Mouse (Mus musculus): ENCODE results near the gene Moxd1. TPM values are rescaled to one million over a fixed set of nuclear protein-coding genes. Genes with fewer than 3 reads are reported as not detected.

Gene Moxd1
- polyA plus RNA-seq (2014; fragmentation: Illumina TruSeq; extraction: RNeasy Lipid Tissue Mini Kit (QIAGEN cat#74804); ENCODE audit: low read depth, low replicate concordance) = not detected

DNA sequence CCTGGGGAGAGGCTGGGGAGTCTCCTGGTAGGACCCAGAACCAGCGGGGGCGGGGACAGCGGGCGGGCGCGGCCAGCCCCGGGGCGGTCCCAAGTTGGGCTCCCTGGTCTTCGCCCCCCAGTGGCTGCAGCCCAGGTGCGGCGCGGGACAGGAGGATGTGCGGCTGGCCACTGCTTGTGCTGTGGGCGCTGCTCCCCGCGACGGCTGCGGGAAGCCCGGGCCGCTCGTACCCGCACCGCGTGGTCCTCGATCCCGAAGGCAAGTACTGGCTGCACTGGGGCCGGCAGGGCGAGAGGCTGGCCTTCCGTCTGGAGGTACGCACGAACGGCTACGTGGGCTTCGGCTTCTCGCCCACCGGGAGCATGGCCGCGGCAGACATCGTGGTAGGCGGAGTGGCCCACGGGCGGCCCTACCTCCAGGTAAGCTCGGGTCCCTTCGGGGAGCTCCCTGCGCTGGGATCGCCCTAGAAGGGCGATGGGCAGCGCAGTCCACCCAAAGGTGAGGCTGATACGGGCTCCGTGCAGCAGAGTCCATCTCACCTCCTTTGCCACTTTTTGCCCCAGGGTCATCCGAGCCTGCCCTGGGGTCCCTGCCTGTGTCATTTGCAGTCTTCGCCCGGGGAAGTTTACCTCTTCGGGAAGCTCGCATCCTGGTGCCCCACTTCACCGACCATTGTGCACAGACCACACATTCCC, at the start of gene Moxd1:
Moxd1 (plus strand) TSS at position 69 of the 695 bp plus-strand sequence.

Other genes with a start within 250 kb of the Moxd1 start
- not detected for gene Taar6, start 237.9 kb upstream of the Moxd1 start, polyA plus RNA-seq (2014; fragmentation: Illumina TruSeq; extraction: RNeasy Lipid Tissue Mini Kit (QIAGEN cat#74804); ENCODE audit: low read depth, low replicate concordance)
- not detected for gene Taar7a, start 230.0 kb upstream of the Moxd1 start, polyA plus RNA-seq (2014; fragmentation: Illumina TruSeq; extraction: RNeasy Lipid Tissue Mini Kit (QIAGEN cat#74804); ENCODE audit: low read depth, low replicate concordance)
- not detected for gene Taar7b, start 223.6 kb upstream of the Moxd1 start, polyA plus RNA-seq (2014; fragmentation: Illumina TruSeq; extraction: RNeasy Lipid Tissue Mini Kit (QIAGEN cat#74804); ENCODE audit: low read depth, low replicate concordance)
- not detected for gene Taar7d, start 196.3 kb upstream of the Moxd1 start, polyA plus RNA-seq (2014; fragmentation: Illumina TruSeq; extraction: RNeasy Lipid Tissue Mini Kit (QIAGEN cat#74804); ENCODE audit: low read depth, low replicate concordance)
- gene Taar7e, start 185.9 kb upstream of the Moxd1 start, polyA plus RNA-seq (2014; fragmentation: Illumina TruSeq; extraction: RNeasy Lipid Tissue Mini Kit (QIAGEN cat#74804); ENCODE audit: low read depth, low replicate concordance) = not detected
- not detected for gene Taar7f, start 174.0 kb upstream of the Moxd1 start, polyA plus RNA-seq (2014; fragmentation: Illumina TruSeq; extraction: RNeasy Lipid Tissue Mini Kit (QIAGEN cat#74804); ENCODE audit: low read depth, low replicate concordance)
- gene Taar8a, start 147.0 kb upstream of the Moxd1 start, polyA plus RNA-seq (2014; fragmentation: Illumina TruSeq; extraction: RNeasy Lipid Tissue Mini Kit (QIAGEN cat#74804); ENCODE audit: low read depth, low replicate concordance) = not detected
- not detected for gene Taar8b, start 131.2 kb upstream of the Moxd1 start, polyA plus RNA-seq (2014; fragmentation: Illumina TruSeq; extraction: RNeasy Lipid Tissue Mini Kit (QIAGEN cat#74804); ENCODE audit: low read depth, low replicate concordance)
- not detected for gene Taar8c, start 121.6 kb upstream of the Moxd1 start, polyA plus RNA-seq (2014; fragmentation: Illumina TruSeq; extraction: RNeasy Lipid Tissue Mini Kit (QIAGEN cat#74804); ENCODE audit: low read depth, low replicate concordance)
- gene Taar9, start 114.0 kb upstream of the Moxd1 start, polyA plus RNA-seq (2014; fragmentation: Illumina TruSeq; extraction: RNeasy Lipid Tissue Mini Kit (QIAGEN cat#74804); ENCODE audit: low read depth, low replicate concordance) = not detected
- gene Stx7, start 74.2 kb upstream of the Moxd1 start, polyA plus RNA-seq (2014; fragmentation: Illumina TruSeq; extraction: RNeasy Lipid Tissue Mini Kit (QIAGEN cat#74804); ENCODE audit: low read depth, low replicate concordance) = 366 TPM